Mouse (Mus musculus) CH12.LX (cell line): ENCODE results near the gene Vmn1r6. TPM values are rescaled to one million over a fixed set of nuclear protein-coding genes. Genes with fewer than 3 reads are reported as not detected.

Experiments used
- polyA plus RNA-seq: library from polyadenylated mRNA; unstranded; fragments of >175 nt; gene quantifications from 2 replicates; pipeline ENCODE4 v1.2.1, GENCODE M21; 2012; ENCODE audit warnings: low read depth; ENCODE audit not compliant: insufficient read length
- total RNA-seq, 2 experiments: library from RNA; depleted of rRNA; stranded (reverse); fragments of 300-350 nt in 1 of 2; fragments of >200 nt in 1 of 2; gene quantifications; 2 replicates each; pipeline ENCODE4 v1.2.3; 2012 to 2014

Vmn1r6 gene
- total and polyA plus RNA-seq, 3 experiments: not detected

Other genes with a start within 250 kb of the Vmn1r6 start
- 11.0 and 13.3 TPM in 2 replicates for gene Kbtbd2, start 199.4 kb upstream of the Vmn1r6 start, total RNA-seq (2012; rRNA removed)
- gene Kbtbd2, start 199.4 kb upstream of the Vmn1r6 start, total RNA-seq (2014; rRNA removed): 29.5 and 34.2 TPM in 2 replicates
- gene Kbtbd2, start 199.4 kb upstream of the Vmn1r6 start, polyA plus RNA-seq: 8.4 and 9.3 TPM in 2 replicates
- 0.97 and 1.7 TPM in 2 replicates for gene Fkbp9, start 165.2 kb upstream of the Vmn1r6 start, total RNA-seq (2012; rRNA removed)
- not detected in 2 replicates for gene Fkbp9, start 165.2 kb upstream of the Vmn1r6 start, total RNA-seq (2014; rRNA removed)
- 0.07 and 0.08 TPM in 2 replicates for gene Fkbp9, start 165.2 kb upstream of the Vmn1r6 start, polyA plus RNA-seq
- 23.7 and 23.8 TPM in 2 replicates for gene Nt5c3, start 73.3 kb upstream of the Vmn1r6 start, total RNA-seq (2012; rRNA removed)
- gene Nt5c3, start 73.3 kb upstream of the Vmn1r6 start, total RNA-seq (2014; rRNA removed): 82.4 and 82.5 TPM in 2 replicates
- gene Nt5c3, start 73.3 kb upstream of the Vmn1r6 start, polyA plus RNA-seq: 36.5 and 38.7 TPM in 2 replicates
- 0.25 and 0.29 TPM in 2 replicates for gene Vmn1r4, start 73.2 kb upstream of the Vmn1r6 start, total RNA-seq (2012; rRNA removed)
- gene Vmn1r4, start 73.2 kb upstream of the Vmn1r6 start, total RNA-seq (2014; rRNA removed): 0.11 and 0.41 TPM in 2 replicates
- 0.11 and 0.12 TPM in 2 replicates for gene Vmn1r4, start 73.2 kb upstream of the Vmn1r6 start, polyA plus RNA-seq
- not detected in 2 replicates for gene Vmn1r5, start 27.0 kb upstream of the Vmn1r6 start, total RNA-seq (2012; rRNA removed)
- not detected in 2 replicates for gene Vmn1r5, start 27.0 kb upstream of the Vmn1r6 start, total RNA-seq (2014; rRNA removed)
- gene Vmn1r5, start 27.0 kb upstream of the Vmn1r6 start, polyA plus RNA-seq: not detected in 2 replicates
- not detected in 2 replicates for gene Vmn1r7, start 28.1 kb downstream of the Vmn1r6 start, total RNA-seq (2012; rRNA removed)
- not detected in 2 replicates for gene Vmn1r7, start 28.1 kb downstream of the Vmn1r6 start, total RNA-seq (2014; rRNA removed)
- not detected in 2 replicates for gene Vmn1r7, start 28.1 kb downstream of the Vmn1r6 start, polyA plus RNA-seq
- gene Vmn1r8, start 35.0 kb downstream of the Vmn1r6 start, total RNA-seq (2012; rRNA removed): not detected in 2 replicates
- not detected in 2 replicates for gene Vmn1r8, start 35.0 kb downstream of the Vmn1r6 start, total RNA-seq (2014; rRNA removed)
- gene Vmn1r8, start 35.0 kb downstream of the Vmn1r6 start, polyA plus RNA-seq: not detected in 2 replicates
- not detected in 2 replicates for gene Vmn1r9, start 69.5 kb downstream of the Vmn1r6 start, total RNA-seq (2012; rRNA removed)
- gene Vmn1r9, start 69.5 kb downstream of the Vmn1r6 start, total RNA-seq (2014; rRNA removed): not detected in 2 replicates
- gene Vmn1r9, start 69.5 kb downstream of the Vmn1r6 start, polyA plus RNA-seq: not detected in 2 replicates
- not detected in 2 replicates for gene Vmn1r10, start 112.2 kb downstream of the Vmn1r6 start, total RNA-seq (2012; rRNA removed)
- gene Vmn1r10, start 112.2 kb downstream of the Vmn1r6 start, total RNA-seq (2014; rRNA removed): not detected in 2 replicates
- not detected in 2 replicates for gene Vmn1r10, start 112.2 kb downstream of the Vmn1r6 start, polyA plus RNA-seq
- not detected in 2 replicates for gene Vmn1r11, start 136.2 kb downstream of the Vmn1r6 start, total RNA-seq (2012; rRNA removed)
- not detected in 2 replicates for gene Vmn1r11, start 136.2 kb downstream of the Vmn1r6 start, total RNA-seq (2014; rRNA removed)
- not detected in 2 replicates for gene Vmn1r11, start 136.2 kb downstream of the Vmn1r6 start, polyA plus RNA-seq
- not detected in 2 replicates for gene Vmn1r12, start 159.7 kb downstream of the Vmn1r6 start, total RNA-seq (2012; rRNA removed)
- gene Vmn1r12, start 159.7 kb downstream of the Vmn1r6 start, total RNA-seq (2014; rRNA removed): not detected in 2 replicates
- not detected in 2 replicates for gene Vmn1r12, start 159.7 kb downstream of the Vmn1r6 start, polyA plus RNA-seq
- not detected in 2 replicates for gene Vmn1r13, start 206.0 kb downstream of the Vmn1r6 start, total RNA-seq (2012; rRNA removed)
- gene Vmn1r13, start 206.0 kb downstream of the Vmn1r6 start, total RNA-seq (2014; rRNA removed): not detected in 2 replicates
- gene Vmn1r13, start 206.0 kb downstream of the Vmn1r6 start, polyA plus RNA-seq: 0.04 TPM in 2 replicates
- gene Vmn1r14, start 234.4 kb downstream of the Vmn1r6 start, total RNA-seq (2012; rRNA removed): not detected in 2 replicates
- gene Vmn1r14, start 234.4 kb downstream of the Vmn1r6 start, total RNA-seq (2014; rRNA removed): not detected in 2 replicates
- not detected in 2 replicates for gene Vmn1r14, start 234.4 kb downstream of the Vmn1r6 start, polyA plus RNA-seq